Mouse (Mus musculus) testis, adult 2 months (tissue): Measurements from ENCODE around the gene Wdr73.

Experiments used
- CTCF ChIP-seq: fragments of 200-500 bp; IDR thresholded peaks from 2 replicates; pipeline ENCODE4 v1.5.1; 2012; ENCODE audit warnings: low read depth, mild to moderate bottlenecking, inconsistent platforms, low read length, moderate library complexity; ENCODE audit not compliant: control insufficient read depth, insufficient read depth, insufficient replicate concordance
- POLR2A ChIP-seq: fragments of 200-500 bp; IDR thresholded peaks from 2 replicates; pipeline ENCODE4 v1.6.1; 2012; ENCODE audit warnings: low read depth, mild to moderate bottlenecking, inconsistent platforms, low read length, moderate library complexity; ENCODE audit not compliant: control insufficient read depth

DNA sequence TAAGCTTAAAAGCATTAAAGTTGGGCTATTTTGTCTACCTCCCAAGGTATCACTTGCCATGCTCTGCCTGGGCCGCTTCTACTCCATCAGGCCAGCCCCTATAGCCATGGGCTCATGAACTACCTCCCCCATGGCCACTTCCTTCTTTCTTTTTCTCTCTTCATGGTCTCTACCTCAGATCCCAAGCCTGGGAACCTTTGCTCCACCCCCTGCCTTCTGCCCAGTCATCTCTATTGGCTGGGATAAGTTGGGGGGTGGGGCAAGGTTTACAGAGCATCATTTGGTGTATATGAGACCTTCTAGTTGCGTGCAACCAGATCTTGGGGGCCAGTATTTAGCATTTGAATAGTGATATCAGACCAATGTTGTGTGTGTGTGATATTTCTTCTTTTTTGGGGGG, 38.6 kb downstream of the Wdr73 start:
- TF ChIP-seq CTCF (no peak), POLR2A (no peak)
